Mouse (Mus musculus) megakaryocyte, adult 5-6 weeks (primary cell): ENCODE data around the gene Fam71e1. TPM values are rescaled to one million over a fixed set of nuclear protein-coding genes. Genes with fewer than 3 reads are reported as not detected.
A peak's percentile ranks its signal among the peaks of the same experiment; 100 is the strongest.

ENCODE experiments used
- ATAC-seq: 2 replicates; pipeline ENCODE4 v1.8.0; 2016; ENCODE audit warnings: mild to moderate bottlenecking, inconsistent platforms; ENCODE audit not compliant: poor library complexity, severe bottlenecking
- total RNA-seq, 2 experiments: library from RNA; stranded (forward) in 1 of 2; stranded (reverse) in 1 of 2; fragments of 153-499, 151-499 nt in 1 of 2; fragments of 221-1000, 200-1000 nt in 1 of 2; gene quantifications; 2 replicates each; pipeline versions ENCODE4 v1.2.3 to v1.2.4; 2015 to 2017

The Fam71e1 gene
- 1.7 and 2.0 TPM in 2 replicates for total RNA-seq (2015)
- total RNA-seq (2017), result 0.12 TPM in 1 of 2 replicates, not detected in the other

GRCm38 (mm10) chr7:44495992-44496770, at the start of gene Fam71e1, which contains the start of gene Emc10:
TSS of gene Fam71e1 (plus strand) at chr7:44496581.
TSS of gene Emc10 (minus strand) at chr7:44496529.
- peak; percentile 95 for ATAC-seq

- ATAC-seq, result peak; percentile 33; the same call in 1 of the 2 replicates
Measured at GRCm38 (mm10) chr7:44453256-44453655, 43.1 kb upstream of the Fam71e1 start.

- ATAC-seq, result no peak
Measured at GRCm38 (mm10) chr7:44456302-44456701, 40.1 kb upstream of the Fam71e1 start.

- ATAC-seq, result no peak
Measured at GRCm38 (mm10) chr7:44460067-44460466, 36.3 kb upstream of the Fam71e1 start.

GRCm38 (mm10) chr7:44460767-44461502, 35.4 kb upstream of the Fam71e1 start:
- ATAC-seq, result no peak

GRCm38 (mm10) chr7:44461503-44462217, 34.7 kb upstream of the Fam71e1 start:
- no peak for ATAC-seq

GRCm38 (mm10) chr7:44462218-44463055, 33.9 kb upstream of the Fam71e1 start:
- ATAC-seq, result no peak

GRCm38 (mm10) chr7:44463056-44463425, 33.3 kb upstream of the Fam71e1 start:
- no peak for ATAC-seq

GRCm38 (mm10) chr7:44463556-44464225, 32.7 kb upstream of the Fam71e1 start:
- no peak for ATAC-seq

GRCm38 (mm10) chr7:44464511-44464910, 31.9 kb upstream of the Fam71e1 start:
- no peak for ATAC-seq

GRCm38 (mm10) chr7:44465111-44465510, 31.3 kb upstream of the Fam71e1 start, which contains the start of gene Aspdh:
TSS of gene Aspdh (plus strand) at chr7:44465391.
- ATAC-seq, result no peak

- ATAC-seq, result no peak
Measured at GRCm38 (mm10) chr7:44466006-44466887, 30.1 kb upstream of the Fam71e1 start.

GRCm38 (mm10) chr7:44466888-44467311, 29.5 kb upstream of the Fam71e1 start:
- ATAC-seq, result no peak

GRCm38 (mm10) chr7:44467811-44468411, 28.5 kb upstream of the Fam71e1 start, which contains the start of gene Josd2:
TSS of gene Josd2 (plus strand) at chr7:44467980.
- ATAC-seq, result peak; percentile 95

GRCm38 (mm10) chr7:44468644-44469285, 27.6 kb upstream of the Fam71e1 start:
- ATAC-seq, result no peak

GRCm38 (mm10) chr7:44469677-44470675, 26.4 kb upstream of the Fam71e1 start:
- ATAC-seq, result no peak
